Mouse (Mus musculus) ES-E14 (cell line): ENCODE measurements at regions not wholly inside any gene's neighbourhood (a gene's known extent, or its start where the extent isn't known, plus 50 kb on each side); places are given as distances from the start of the nearest gene placed in this dataset.

ENCODE experiments used
- DNase-seq: peaks from one replicate; pipeline ENCODE4 v3.0.0-alpha.2; 2013; ENCODE audit warnings: low read depth, low spot score
- H3K27ac ChIP-seq: 2 replicates; pipeline ENCODE4 v1.5.1; 2012; ENCODE audit warnings: low read depth, mild to moderate bottlenecking, low read length, moderate library complexity, mixed read lengths; ENCODE audit not compliant: poor library complexity, insufficient read depth, severe bottlenecking
- H3K36me3 ChIP-seq: 2 replicates; pipeline ENCODE4 v1.6.1; 2012; ENCODE audit warnings: mild to moderate bottlenecking, low read length, moderate library complexity, mixed read lengths; ENCODE audit not compliant: control insufficient read depth, poor library complexity, insufficient read depth, severe bottlenecking
- H3K4me1 ChIP-seq, 2 experiments: fragments of 150-350 bp in 1 of 2; sonication (generic) in 1 of 2; 2 replicates each; pipeline ENCODE4 v1.6.1; 2012; ENCODE audit warnings: low read length in 2 of 2, mild to moderate bottlenecking in 1 of 2, mixed read lengths in 1 of 2; ENCODE audit not compliant: control insufficient read depth in 2 of 2, insufficient read depth in 2 of 2, poor library complexity in 1 of 2
- H3K4me3 ChIP-seq, 2 experiments: fragments of 150-350 bp in 1 of 2; sonication (generic) in 1 of 2; 2 replicates each; pipeline ENCODE4 v1.5.1; 2012; ENCODE audit warnings: low read length in 2 of 2, low read depth in 1 of 2, mild to moderate bottlenecking in 1 of 2, mixed read lengths in 1 of 2; ENCODE audit not compliant: insufficient read depth in 1 of 2, poor library complexity in 1 of 2, severe bottlenecking in 1 of 2
- H3K9ac ChIP-seq: 2 replicates; pipeline ENCODE4 v1.6.1; 2012; ENCODE audit warnings: low read depth, mild to moderate bottlenecking, low read length, mixed read lengths; ENCODE audit not compliant: poor library complexity, insufficient read depth, severe bottlenecking
- H3K9me3 ChIP-seq: fragments of 150-350 bp; sonication (generic); 2 replicates; pipeline ENCODE4 v1.6.1; 2012; ENCODE audit warnings: low read depth, mild to moderate bottlenecking, low read length; ENCODE audit not compliant: control insufficient read depth, insufficient read depth
- CHD2 ChIP-seq: IDR thresholded peaks from 2 replicates; pipeline ENCODE4 v1.6.1; 2014; ENCODE audit warnings: mild to moderate bottlenecking, low read depth, low read length, inconsistent platforms
- HCFC1 ChIP-seq: IDR thresholded peaks from 2 replicates; pipeline ENCODE4 v1.6.1; 2012; ENCODE audit warnings: low read length, inconsistent platforms, borderline replicate concordance; ENCODE audit not compliant: insufficient read depth
- MAFK ChIP-seq: IDR thresholded peaks from 2 replicates; pipeline ENCODE4 v1.6.1; 2014; ENCODE audit warnings: mild to moderate bottlenecking, low read depth, low read length, inconsistent platforms; ENCODE audit not compliant: insufficient read depth
- ZC3H11A ChIP-seq: IDR thresholded peaks from 2 replicates; pipeline ENCODE4 v1.6.1; 2012; ENCODE audit warnings: low read depth, mild to moderate bottlenecking, inconsistent platforms, low read length, borderline replicate concordance
- ZNF384 ChIP-seq: IDR thresholded peaks from 2 replicates; pipeline ENCODE4 v1.6.1; 2012; ENCODE audit warnings: low read depth, low read length, inconsistent platforms
- in situ Hi-C, 2 experiments: fragments of 600-800 bp; cut with MboI; formaldehyde crosslinking; loops; one replicate each; pipeline ENCODE4 v1.15.1; 2025; ENCODE audit warnings: low sequenced_read_pairs in 2 of 2, inconsistent platforms in 1 of 2; ENCODE audit not compliant: unreplicated experiment in 2 of 2

DNA sequence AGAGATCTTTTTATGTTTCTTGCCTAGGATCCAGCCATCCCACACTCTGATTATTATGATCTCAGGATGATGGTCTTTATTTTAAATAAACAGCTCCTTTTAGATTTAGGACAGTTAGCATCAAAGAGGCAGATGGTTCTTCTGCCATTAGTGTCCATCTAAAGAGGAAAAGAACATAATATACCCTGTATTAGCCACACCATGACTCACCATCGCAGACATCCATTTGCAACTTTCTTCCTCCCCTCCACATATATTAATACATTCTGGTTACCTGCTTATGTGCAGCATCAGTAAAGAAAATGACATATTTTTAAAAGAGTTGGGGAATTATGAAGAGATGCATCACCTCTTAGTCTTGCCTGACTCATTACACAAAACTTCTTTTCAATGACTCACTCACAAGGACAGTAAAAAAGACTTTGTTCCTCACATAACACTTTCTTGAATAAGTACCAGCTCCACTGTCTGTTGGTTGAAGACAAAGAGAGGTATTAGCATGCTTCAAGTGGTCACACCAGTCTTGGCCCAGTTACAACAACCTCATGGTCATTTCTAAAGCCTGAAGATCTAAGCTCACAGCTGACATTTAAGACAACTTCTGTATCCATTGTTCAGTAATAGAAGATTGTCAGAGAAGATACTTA lies 766.9 kb upstream of the Celf2 start:
- no peak overlapping the region for H3K4me3 ChIP-seq
- TF ChIP-seq ZC3H11A: no peak
- no peak for TF ChIP-seq ZNF384
- TF ChIP-seq CHD2: no peak
- TF ChIP-seq MAFK: no peak
- no peak for TF ChIP-seq HCFC1
- H3K9me3 ChIP-seq: no peaks in the 10 kb centered on the region
- in situ Hi-C loops: no loop called here
- no peaks in the 10 kb centered on the region for H3K36me3 ChIP-seq
- H3K4me1 ChIP-seq: no peaks in the 10 kb centered on the region
- no peak overlapping the region for H3K27ac ChIP-seq
- no peak for DNase-seq
- H3K9ac ChIP-seq: no peak overlapping the region
